Mouse (Mus musculus) megakaryocyte, adult 5-6 weeks (primary cell): ENCODE measurements around the gene Igsf9. TPM values are rescaled to one million over a fixed set of nuclear protein-coding genes. Genes with fewer than 3 reads are reported as not detected.
A peak's percentile ranks its signal among the peaks of the same experiment; 100 is the strongest.

ENCODE experiments used
- ATAC-seq: 2 replicates; pipeline ENCODE4 v1.8.0; 2016; ENCODE audit warnings: mild to moderate bottlenecking, inconsistent platforms; ENCODE audit not compliant: poor library complexity, severe bottlenecking
- total RNA-seq, 2 experiments: library from RNA; stranded (forward) in 1 of 2; stranded (reverse) in 1 of 2; fragments of 153-499, 151-499 nt in 1 of 2; fragments of 221-1000, 200-1000 nt in 1 of 2; gene quantifications; 2 replicates each; pipeline versions ENCODE4 v1.2.3 to v1.2.4; 2015 to 2017

Gene Igsf9
- total RNA-seq, 2 experiments from 2014 or later = 0.20 TPM; not detected in 1

DNA sequence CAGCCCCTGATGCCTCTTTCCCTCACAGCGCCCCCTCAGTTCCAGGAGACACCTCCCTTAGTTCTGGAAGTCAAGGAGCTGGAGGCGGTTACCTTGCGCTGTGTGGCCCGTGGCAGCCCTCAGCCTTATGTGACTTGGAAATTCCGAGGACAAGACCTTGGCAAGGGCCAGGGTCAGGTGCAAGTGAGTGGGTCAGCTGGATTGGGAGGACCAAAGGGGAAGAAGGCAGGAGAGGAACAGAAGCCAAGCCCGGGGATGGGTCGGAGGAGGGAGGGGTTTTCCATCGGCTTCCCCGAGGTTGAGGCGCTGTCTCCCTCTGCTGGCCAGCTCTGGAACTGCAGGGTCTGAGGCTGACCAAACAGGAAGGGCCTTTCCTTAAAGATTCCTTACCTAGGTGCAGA, 8.7 kb downstream of the Igsf9 start:
- peak; percentile 93 for ATAC-seq

DNA sequence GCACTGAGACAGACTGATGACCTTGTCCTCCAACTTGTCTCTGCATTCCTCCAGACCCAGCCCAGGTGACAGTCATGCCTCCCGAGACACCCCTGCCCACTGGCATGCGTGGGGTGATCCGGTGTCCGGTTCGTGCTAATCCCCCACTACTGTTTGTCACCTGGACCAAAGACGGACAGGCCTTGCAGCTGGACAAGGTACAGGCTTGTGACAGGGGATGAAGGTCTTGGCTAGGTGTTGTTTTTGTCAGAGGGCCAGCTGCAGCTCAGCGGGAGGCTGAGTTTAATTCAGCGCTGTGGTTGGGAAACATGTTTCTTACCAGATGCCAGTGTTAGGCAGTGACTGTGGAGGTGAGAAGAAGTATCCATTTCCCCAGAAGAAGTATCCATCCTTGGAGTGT, 10.5 kb downstream of the Igsf9 start:
- ATAC-seq = no peak

DNA sequence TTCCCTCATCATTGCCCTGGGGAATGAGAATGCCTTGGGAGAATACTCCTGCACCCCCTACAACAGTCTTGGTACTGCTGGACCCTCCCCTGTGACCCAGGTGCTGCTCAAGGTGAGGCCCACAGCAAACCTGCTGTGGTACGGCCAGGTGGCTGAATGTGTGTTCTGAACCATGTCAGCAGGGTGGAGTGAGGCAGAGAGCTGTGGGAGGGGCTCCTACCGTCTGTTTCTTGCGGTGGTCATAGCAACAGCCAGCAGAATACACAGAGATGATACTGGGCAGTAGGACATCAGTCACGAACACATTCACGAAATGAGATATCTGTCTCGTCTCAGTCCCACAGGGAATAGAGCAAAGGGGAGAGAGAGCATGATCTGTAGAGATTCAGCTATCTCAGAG, 11.9 kb downstream of the Igsf9 start:
- ATAC-seq = no peak

DNA sequence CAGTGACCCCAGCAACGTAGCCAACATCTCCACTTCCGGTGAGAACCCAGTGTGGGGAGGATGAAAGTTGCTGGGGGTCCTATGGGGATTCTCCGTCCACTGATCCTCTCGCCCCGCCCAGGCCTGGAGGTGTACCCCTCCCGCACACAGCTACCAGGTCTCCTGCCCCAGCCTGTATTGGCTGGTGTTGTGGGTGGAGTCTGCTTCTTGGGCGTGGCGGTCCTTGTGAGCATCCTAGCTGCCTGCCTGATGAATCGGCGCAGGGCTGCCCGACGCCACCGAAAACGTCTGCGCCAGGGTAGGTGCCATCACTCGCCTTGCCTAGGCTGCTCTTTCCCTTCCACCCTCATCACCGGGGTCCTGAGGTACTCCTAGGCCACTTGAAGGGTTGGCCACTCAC, 14.4 kb downstream of the Igsf9 start:
- ATAC-seq = no peak

DNA sequence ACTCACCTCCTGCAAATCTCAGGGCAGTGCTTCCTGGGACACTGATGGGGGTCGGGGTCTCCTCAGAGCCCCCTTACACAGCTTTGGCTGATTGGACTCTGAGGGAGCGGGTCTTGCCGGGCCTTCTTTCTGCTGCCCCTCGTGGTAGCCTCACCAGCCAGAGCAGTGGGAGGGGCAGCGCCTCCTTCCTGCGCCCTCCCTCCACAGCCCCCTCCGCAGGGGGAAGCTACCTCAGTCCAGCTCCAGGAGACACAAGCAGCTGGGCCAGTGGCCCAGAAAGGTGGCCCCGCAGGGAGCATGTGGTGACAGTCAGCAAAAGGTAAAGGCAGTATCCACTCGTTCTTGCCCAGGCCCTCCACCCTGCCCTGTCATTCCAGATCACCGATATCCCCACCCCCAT, 15.8 kb downstream of the Igsf9 start:
- no peak for ATAC-seq

DNA sequence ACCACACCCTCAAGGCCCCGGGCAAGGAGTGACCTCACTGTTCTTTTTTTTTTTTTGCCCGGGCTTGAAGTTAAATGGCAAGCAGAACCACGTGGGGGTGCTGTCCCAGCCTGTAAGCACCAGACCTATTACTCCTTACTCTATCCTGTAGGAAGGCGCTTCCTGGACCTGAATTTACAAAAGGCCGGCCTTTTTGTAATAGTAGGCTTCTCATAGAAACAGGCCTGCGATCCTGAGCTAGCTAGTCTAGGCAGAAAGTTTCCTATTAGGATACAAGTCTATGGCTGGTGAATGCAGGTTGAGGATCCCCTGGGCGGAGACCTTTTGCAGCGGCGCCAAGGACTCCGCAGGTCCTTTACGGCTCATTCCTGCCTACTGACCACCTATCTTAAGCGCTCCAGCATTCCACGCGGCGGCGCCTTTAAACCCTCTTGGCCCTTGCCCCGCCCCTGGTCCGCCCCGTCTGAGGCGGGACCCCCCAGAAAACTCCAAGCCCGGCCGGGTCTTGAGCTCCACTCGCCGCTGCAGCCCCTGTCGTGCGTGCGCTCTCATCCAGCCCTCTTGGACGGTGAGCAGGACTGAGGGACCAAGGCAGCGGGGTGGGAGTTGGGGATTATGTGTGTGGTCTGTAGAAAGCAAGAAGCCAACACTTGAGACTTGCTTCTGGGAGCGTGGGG, 18.3 kb downstream of the Igsf9 start, which contains the start of gene Tagln2:
Gene Tagln2, plus strand, starts transcription at position 283 of the 677 bp plus-strand sequence.
- peak; percentile 30 for ATAC-seq

DNA sequence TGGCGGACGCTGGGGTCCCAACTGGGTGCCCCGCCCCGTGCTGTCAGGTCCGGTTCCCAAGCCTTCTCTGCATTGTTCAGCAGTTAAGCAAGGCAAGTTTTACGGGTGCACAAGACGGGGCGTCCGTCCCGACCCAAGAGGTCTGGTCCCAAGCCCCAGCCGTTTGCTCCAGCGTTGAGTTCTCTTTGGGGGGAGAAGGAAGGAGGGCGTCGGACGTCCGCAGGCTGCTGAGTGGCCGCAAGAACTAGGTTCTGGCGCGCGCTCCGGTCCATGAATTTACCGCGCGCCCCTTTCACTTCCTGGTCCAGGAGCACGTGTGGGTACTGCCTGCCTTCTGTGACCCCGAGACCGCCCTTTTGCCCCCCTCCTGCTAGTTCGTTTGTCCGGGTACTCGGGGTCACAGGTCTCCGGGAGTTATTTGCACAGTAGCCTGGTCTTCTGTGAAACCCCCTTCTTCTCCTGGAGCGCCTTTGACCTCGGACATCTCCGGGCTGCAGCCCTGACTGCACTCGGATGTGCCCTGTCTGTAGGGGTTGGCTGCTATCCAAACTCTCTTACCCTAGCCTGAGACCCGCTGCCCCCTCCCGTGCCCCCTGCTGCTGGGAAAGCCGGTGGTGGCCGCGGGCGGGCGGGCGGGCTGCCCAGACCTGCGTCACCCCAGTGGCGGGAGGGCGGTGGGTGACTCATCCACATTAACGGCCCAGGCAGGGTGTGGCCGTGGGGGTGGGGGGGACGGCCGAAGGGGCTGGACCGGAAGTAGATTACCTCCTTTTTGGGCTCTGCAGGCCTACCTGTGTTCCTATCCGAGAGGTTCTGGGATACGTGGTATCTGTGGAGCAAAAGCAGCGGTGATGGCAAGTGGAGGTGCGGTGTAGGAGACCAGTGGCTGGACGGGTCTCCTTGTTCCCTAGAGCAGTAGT, 19.1 kb downstream of the Igsf9 start:
- peak; percentile 45 for ATAC-seq

DNA sequence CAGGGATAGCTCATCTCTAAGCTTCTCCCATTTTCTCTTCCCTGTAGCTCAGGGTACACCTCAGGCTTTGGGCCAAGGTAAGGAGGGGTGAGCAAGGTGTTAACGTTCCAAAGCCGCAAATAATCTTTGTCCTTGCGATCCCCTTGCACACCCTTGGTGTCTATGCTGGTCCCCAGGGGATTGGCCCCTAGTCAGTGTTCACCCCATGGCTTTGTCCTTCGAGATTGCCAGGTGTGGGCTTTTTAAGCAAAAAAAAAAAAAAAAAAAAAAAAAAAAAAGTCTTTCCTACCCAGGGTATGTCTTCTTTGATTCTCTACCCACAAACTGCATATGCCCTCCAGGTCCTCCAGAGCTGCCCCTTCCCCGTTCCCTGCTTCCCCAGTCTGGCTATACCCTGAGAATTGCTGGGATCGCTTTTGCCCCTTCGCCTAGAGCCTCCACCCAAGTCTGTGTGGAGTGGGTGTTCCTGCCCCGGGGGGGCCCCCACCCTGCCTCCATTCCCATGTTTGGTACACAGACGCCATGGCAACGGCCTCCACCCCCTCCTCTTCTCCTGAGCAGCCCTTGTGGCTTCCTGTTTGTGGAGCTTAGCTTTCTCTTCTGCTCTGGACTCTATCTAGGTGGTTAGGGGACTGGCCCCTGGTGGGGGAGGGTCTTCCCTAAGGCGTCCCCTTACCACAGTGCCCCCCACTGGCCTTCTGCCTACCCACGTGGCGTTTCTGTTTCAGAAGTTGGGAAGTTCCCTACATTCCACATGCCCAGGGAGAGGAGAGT, 20.0 kb downstream of the Igsf9 start:
- ATAC-seq = peak; percentile 45

DNA sequence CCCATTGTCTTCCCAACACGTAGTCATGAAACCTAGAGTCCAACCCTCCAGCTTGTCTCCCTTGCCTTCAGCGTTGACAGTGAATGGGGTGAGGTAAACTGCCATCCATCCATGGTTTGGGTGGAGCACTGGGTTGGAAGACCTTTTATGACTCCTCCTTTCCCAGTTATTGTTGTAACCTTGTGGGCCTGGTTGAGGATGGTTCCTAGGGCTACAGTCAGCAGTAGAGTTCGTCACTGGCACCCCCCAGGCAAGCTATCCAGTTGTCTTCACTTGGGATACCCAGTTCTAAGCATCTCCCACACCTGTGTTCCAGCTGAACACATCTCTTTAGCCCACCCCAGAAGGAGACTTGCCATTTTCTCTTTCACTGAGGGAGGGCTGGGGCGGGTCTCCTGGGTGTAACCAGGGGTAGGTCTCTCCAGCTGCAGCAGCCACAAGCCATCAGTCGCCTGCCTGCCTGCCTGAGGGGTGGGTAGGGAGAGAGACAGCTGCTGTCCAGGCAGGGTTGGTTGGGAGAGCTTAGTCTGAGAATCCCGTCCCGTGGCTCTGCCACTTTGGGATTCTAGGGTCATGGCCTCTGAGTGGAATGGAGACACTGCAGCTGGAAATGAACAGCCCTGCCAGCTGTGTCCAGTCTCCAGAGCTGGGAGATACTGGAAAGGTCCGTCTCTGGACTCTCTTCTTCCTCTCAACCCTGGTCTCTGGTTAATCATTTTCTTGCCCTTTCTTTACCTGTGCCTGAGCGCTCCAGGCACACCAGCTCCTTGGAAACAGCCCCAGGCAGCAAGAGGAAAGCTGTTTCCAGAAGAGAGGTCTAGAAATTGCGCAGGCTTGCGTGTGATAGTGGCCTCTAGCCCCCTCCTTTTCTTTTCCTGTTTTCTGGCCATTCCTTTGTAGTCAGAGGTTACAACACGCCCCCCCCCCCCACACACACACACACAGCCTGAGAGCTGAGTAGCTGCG, 20.8 kb downstream of the Igsf9 start:
- ATAC-seq = no peak

DNA sequence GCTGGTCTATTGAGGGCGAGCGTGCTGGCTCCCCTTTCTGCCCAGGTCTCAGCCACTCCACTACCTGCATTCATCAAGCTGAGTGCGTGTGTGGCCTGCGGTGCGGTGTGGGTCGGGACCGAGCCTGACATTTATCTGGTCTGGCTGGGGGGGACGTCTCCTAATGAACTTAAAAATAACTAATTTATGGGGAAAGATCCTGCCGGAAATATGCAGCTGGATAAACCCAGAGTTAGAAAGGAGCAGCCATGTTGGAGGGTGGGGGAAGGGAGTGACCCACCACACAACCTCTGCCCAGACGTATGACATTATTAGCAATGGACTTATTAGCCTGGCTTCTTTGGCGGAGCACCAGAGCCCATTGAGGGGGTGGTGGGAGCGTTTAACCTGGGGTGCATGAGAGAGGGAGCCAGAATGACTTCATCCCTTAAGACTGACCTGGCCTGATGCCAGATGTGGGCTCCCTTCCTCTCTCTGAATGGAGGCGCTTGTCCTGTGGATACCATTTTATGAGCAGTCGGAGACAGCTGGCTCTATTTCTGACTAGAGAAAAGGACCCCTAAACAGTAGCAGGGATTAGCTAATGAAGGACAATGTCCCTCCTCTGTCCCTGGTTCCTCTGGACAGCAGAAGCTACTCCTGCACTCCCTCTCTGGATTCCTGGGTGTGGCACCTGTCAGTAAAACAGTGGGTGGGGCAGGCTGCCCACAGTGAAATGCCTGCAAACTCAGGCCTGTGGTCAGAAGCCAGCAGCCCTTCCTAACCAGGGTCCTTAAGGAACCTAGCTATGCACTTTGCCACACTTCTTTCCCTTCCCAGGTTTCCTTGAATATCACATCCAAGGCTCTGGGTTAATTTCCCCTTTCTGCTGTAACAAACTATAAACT, 21.8 kb downstream of the Igsf9 start:
- no peak for ATAC-seq

DNA sequence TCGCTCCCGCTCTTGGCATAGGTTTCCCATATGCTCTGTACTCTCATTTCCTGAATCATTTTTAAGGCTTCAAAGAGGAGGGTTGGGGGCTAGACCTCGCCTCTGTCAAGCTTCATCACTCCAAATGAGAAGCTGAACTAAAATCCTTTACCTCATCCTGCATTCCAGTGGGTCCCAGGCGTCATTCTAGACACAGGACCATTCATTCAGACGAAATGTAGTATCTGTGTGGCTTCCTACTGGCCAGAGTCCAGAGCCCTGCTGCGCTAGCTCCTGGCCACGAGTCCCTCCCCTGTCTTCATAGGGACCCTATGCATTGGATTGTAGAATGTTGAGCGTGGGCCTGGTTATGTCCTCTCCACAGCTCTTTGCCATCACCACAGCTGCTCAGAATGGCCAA, 23.2 kb downstream of the Igsf9 start:
- ATAC-seq = no peak

DNA sequence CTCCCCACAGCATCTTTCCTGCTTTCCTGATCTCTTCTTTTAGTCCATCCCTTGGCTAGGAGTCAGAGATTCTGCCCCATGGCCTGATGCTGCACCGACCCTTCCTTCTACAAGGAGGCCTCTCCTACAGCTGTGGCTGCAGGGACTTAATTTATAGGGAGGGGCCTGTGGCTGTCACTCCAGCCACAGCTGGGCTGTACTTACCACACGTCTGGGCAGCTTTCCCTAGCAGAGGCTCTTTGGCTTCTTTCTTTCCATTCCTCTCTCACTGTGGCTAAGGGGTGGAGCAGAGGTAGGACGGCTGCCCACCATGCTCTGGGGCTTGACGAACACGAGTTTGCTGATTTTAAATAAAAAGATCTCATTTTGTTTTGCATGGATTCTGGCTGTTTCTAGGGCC, 25.4 kb downstream of the Igsf9 start:
- 0 out of 2 replicates have a peak, but pooled peaks have one; percentile 9 for ATAC-seq

DNA sequence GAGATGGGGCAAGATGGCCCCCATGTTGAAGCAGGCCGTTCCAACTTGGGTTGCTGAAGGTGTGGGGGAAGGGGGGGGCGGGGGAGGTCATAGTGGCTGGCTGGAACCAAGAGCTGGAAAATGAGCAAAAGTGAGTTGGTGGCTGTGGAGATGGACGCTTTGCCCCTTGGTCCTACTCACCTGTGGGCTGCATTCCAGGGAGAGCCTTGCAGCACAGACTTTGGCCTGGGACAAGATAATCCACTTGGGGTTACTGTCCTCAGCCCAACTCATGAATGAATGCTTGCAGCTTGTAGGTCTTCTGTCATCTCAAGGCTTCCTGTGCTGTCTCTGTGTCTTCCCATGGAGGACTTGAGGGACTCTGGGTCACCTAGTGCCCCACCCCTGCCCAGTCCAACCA, 26.1 kb downstream of the Igsf9 start:
- ATAC-seq = no peak

DNA sequence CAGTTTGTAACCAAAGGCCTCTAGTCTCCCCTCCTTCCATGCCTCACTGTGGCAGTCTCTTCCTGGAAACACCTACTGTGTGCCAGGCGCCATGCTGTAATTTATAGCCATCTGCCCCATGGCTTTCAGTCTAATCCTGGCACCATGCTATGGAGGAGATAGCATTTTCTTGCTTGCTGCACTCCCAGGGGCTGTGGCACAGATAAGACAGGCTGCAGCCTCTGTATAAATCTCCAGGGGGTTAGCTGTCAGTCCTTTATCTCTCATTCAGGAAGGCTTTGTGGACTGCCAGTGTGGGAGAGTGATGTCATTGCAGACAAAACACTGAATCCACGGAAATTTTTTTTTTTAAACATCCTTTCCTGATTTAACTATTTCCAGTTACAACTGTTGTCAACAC, 26.6 kb downstream of the Igsf9 start:
- no peak for ATAC-seq

DNA sequence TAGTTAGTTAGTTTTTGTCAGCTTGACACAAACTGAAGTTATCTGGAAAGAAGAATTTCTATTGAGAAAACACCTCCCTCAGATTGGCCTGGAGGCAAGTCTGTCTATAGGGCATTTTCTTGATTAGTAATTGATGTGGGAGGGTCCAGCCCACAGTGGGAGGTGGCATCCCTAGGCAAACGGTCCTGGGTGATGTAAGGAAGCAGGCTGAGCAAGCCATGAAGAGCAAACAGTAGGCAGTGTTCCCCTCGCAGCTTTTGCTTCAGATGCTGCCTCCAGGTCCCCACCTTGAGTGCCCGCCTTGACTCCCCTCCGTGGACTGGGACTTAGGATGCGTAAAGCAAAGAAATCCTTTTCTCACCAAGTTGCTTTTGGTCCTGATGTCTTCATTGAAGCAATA, 27.6 kb downstream of the Igsf9 start:
- ATAC-seq = no peak

DNA sequence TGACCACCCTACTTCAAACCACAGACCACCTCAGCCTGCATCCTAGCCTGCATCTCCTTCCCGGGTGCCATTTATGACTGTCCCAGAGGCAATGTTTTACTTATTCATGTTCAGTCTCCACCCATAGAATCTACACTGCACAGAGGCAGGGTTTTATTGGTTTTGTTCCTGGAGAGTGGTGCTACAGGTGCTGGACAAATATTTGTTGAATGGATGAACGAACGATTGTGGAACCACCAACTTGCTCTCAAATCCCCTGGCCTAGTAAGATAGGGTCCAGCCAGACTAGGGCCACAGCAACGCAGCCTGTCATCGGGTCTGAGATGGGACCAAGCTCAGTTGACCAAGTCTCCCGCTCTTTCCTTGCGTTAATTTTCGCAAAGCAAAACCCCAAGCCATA, 28.4 kb downstream of the Igsf9 start:
- ATAC-seq = no peak

DNA sequence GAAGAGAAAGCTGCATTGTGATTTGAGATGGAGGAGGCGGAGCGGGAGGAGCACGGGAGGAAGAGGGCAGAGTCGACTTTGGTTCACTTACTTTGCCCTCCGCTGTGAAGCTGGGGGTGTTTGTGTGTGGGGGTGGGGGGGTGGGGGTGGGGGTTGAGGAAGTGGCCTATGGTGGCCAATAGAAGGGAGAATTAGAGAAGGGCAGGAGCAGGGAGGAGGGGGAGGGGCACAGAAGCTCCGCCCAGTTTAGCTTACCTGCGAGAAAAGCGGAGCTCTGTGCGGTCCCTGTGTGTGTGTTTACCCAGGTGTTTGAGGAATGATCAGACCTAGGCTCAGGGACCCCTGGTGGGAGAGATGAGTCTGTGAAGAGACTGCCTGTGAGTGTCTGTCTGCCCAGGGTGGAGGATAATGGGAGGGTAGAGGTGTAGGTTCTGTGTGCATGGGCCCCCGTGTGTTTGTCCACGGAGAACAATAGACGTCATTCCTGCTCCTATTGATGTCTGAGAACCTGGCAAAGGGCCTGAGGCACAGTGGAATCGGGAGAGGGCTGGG, 28.9 kb downstream of the Igsf9 start:
- ATAC-seq = no peak

DNA sequence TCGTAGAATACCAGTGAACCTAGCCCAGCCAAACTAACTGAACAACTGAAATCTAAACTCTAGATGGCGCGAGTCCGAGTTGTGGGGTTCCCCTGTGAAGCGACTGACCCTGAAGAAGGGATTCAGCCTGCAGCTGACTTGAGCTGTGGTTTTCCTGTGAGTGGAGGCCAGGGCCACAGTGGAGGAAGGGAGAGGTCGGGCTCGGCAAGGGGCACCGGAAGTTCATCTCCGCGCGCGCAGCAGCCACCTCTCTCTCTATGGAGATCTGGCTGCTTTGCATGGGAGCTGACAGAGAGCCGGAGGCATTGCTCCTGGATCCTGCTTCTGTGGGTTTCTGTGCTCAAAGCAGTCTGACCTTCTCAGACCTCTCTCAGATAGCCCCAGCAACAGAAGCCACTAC, 31.4 kb downstream of the Igsf9 start:
- peak; percentile 67 for ATAC-seq
